8 mouse cellular contexts compared by ENCODE assay signal in genomic region chr11:5114931-5115581, GRCm38 (mm10). TPM values are rescaled to one million over a fixed set of nuclear protein-coding genes. Genes with fewer than 3 reads are reported as not detected.
DNase-seq lines count a peak whose midpoint lies in the region; ATAC-seq lines count a peak whose summit lies in the region.

No protein-coding gene starts in this region.

- intact Hi-C loops in gastrocnemius, postnatal 14 days (cut with DNase I; ENCODE audit: low total_unique reads), result loop anchor here (10.0 kb wide), 1 partner anchor 150 kb away; the partner anchor contains the start of gene Kremen1

- DNase-seq in adipocyte (ENCODE audit: low spot score), result peak; percentile 81
- DNase-seq in gastrocnemius, postnatal 14 days, result peak; percentile 84
- peak; percentile 97 for DNase-seq in induced T-regulatory cell, adult 2 months (ENCODE audit: low read depth)
- peak; percentile 66 to 87 for DNase-seq in left cerebral cortex, adult 8-10 months (ENCODE audit: low spot score in 2 of 2)
- DNase-seq in right cerebral cortex, postnatal 36 days (ENCODE audit: low spot score in 2 of 2), result peak; percentile 77 to 82
- DNase-seq in urinary bladder, postnatal 36 days (ENCODE audit: low spot score in 2 of 2), result peak; percentile 84 to 85

- ATAC-seq in common myeloid progenitor, adult 5-6 weeks (replicated peaks; ENCODE audit: low read depth, poor library complexity, severe bottlenecking), result peak; percentile 97
- ATAC-seq in megakaryocyte progenitor cell, adult 5-6 weeks (replicated peaks; ENCODE audit: poor library complexity), result peak; percentile 100

RNA-seq across cellular contexts. Expression of gene Ewsr1, which starts 16.0 kb away (rescaled TPM):
- 525 and 659 TPM in 2 replicates for total RNA-seq in common myeloid progenitor, adult 5-6 weeks (2017)
- total RNA-seq in gastrocnemius, postnatal 14 days (2021), result 10 to 100 TPM; 87.0 to 90.4 TPM
- 100 to 1,000 TPM; 291 to 340 (median 310) TPM for total RNA-seq in left cerebral cortex, adult 8-10 months (2022)
- total RNA-seq in megakaryocyte progenitor cell, adult 5-6 weeks (2015), result 183 and 217 TPM in 2 replicates
- 513 and 628 TPM in 2 replicates for total RNA-seq in megakaryocyte progenitor cell, adult 5-6 weeks (2017)

RNA-seq across cellular contexts. Expression of gene Rhbdd3, which starts 16.3 kb away (rescaled TPM):
- total RNA-seq in common myeloid progenitor, adult 5-6 weeks (2017), result 17.7 and 24.4 TPM in 2 replicates
- 10 to 100 TPM; 17.8 to 20.2 TPM for total RNA-seq in gastrocnemius, postnatal 14 days (2021)
- 10 to 100 TPM; 20.1 to 26.8 (median 22.0) TPM for total RNA-seq in left cerebral cortex, adult 8-10 months (2022)
- 8.5 and 10.2 TPM in 2 replicates for total RNA-seq in megakaryocyte progenitor cell, adult 5-6 weeks (2015)
- 22.2 and 33.8 TPM in 2 replicates for total RNA-seq in megakaryocyte progenitor cell, adult 5-6 weeks (2017)

RNA-seq across cellular contexts. Expression of gene Emid1, which starts 37.0 kb away (rescaled TPM):
- total RNA-seq in common myeloid progenitor, adult 5-6 weeks (2017), result 11.0 and 20.0 TPM in 2 replicates
- 10 to 100 TPM; 11.9 to 15.8 TPM for total RNA-seq in gastrocnemius, postnatal 14 days (2021)
- 1 to 10 TPM; 4.0 to 7.2 (median 5.3) TPM for total RNA-seq in left cerebral cortex, adult 8-10 months (2022)
- 3.5 and 5.5 TPM in 2 replicates for total RNA-seq in megakaryocyte progenitor cell, adult 5-6 weeks (2015)
- total RNA-seq in megakaryocyte progenitor cell, adult 5-6 weeks (2017), result 5.2 and 5.5 TPM in 2 replicates

RNA-seq across cellular contexts. Expression of gene Gas2l1, which starts 49.9 kb away (rescaled TPM):
- total RNA-seq in common myeloid progenitor, adult 5-6 weeks (2017), result 1.3 TPM in 1 of 2 replicates, not detected in the other
- 10 to 100 TPM in 1 of 2 experiments, 1 to 10 TPM in 1; 8.4 to 12.0 TPM for total RNA-seq in gastrocnemius, postnatal 14 days (2021)
- 10 to 100 TPM; 71.8 to 78.4 (median 75.3) TPM for total RNA-seq in left cerebral cortex, adult 8-10 months (2022)
- 0.22 and 0.46 TPM in 2 replicates for total RNA-seq in megakaryocyte progenitor cell, adult 5-6 weeks (2015)
- 0.58 TPM in 1 of 2 replicates, not detected in the other for total RNA-seq in megakaryocyte progenitor cell, adult 5-6 weeks (2017)

RNA-seq across cellular contexts. Expression of gene Rasl10a, which starts 57.1 kb away (rescaled TPM):
- total RNA-seq in common myeloid progenitor, adult 5-6 weeks (2017), result not detected in 2 replicates
- under 1 TPM in 1 of 2 experiments, not detected in 1; 0.25 TPM for total RNA-seq in gastrocnemius, postnatal 14 days (2021)
- total RNA-seq in left cerebral cortex, adult 8-10 months (2022), result 10 to 100 TPM; 49.0 to 60.5 (median 53.2) TPM
- total RNA-seq in megakaryocyte progenitor cell, adult 5-6 weeks (2015), result not detected in 2 replicates
- total RNA-seq in megakaryocyte progenitor cell, adult 5-6 weeks (2017), result not detected in 2 replicates

Comparison
In these comparisons a context has a peak if more than half of its experiments do, and no peak if none do; other contexts are left out.
1. Peak in every context shown above with its lines: DNase-seq and ATAC-seq.